Mouse (Mus musculus) hindbrain, embryonic 12.5 days (tissue): ENCODE measurements at regions not wholly inside any gene's neighbourhood (a gene's known extent, or its start where the extent isn't known, plus 50 kb on each side); places are given as distances from the start of the nearest gene placed in this dataset.

Source experiments
- ATAC-seq: fragments of 200-750 bp; cut with Nextera tagmentation; 2 replicates; pipeline ENCODE4 v1.8.0; 2017; ENCODE audit warnings: moderate TSS enrichment; ENCODE audit not compliant: low FRiP score
- H3K27ac ChIP-seq: fragments of 300-500 bp; sonication (generic); 2 replicates; pipeline ENCODE4 v1.5.1; 2016; ENCODE audit warnings: mild to moderate bottlenecking
- H3K27me3 ChIP-seq: fragments of 300-500 bp; sonication (generic); 2 replicates; pipeline ENCODE4 v1.6.1; 2016; ENCODE audit warnings: mild to moderate bottlenecking
- H3K36me3 ChIP-seq: fragments of 300-500 bp; sonication (generic); 2 replicates; pipeline ENCODE4 v1.6.1; 2016; ENCODE audit warnings: mild to moderate bottlenecking
- H3K4me1 ChIP-seq: fragments of 300-500 bp; sonication (generic); 2 replicates; pipeline ENCODE4 v1.6.1; 2016
- H3K4me2 ChIP-seq: fragments of 300-500 bp; sonication (generic); replicated peaks from 2 replicates; pipeline ENCODE4 v1.6.1; 2016; ENCODE audit warnings: mild to moderate bottlenecking
- H3K4me3 ChIP-seq: fragments of 300-500 bp; sonication (generic); 2 replicates; pipeline ENCODE4 v1.5.1; 2016; ENCODE audit warnings: mild to moderate bottlenecking
- H3K9ac ChIP-seq: fragments of 300-500 bp; sonication (generic); 2 replicates; pipeline ENCODE4 v1.6.1; 2016; ENCODE audit warnings: mild to moderate bottlenecking, moderate library complexity
- H3K9me3 ChIP-seq: fragments of 300-500 bp; sonication (generic); replicated peaks from 2 replicates; pipeline ENCODE4 v1.6.1; 2016; ENCODE audit warnings: mild to moderate bottlenecking
- WGBS: fragments of 180-500 bp; shearing (Covaris S2); methylation state at CpG from one replicate; pipeline ENCODE4 v1.1.7; 2016; 5-methylcytosine and 5-hydroxymethylcytosine counted together

- no peaks in the 10 kb centered on the region for H3K36me3 ChIP-seq
- H3K4me1 ChIP-seq = no peaks in the 10 kb centered on the region
- H3K27ac ChIP-seq = no peak overlapping the region
- 44% methylated on average over 8 of the region's 8 CpGs for WGBS
- no peak overlapping the region for H3K4me2 ChIP-seq
- no peaks in the 10 kb centered on the region for H3K9me3 ChIP-seq
- no peak overlapping the region for H3K9ac ChIP-seq
- no peaks in the 10 kb centered on the region for H3K27me3 ChIP-seq
- peak; percentile 61; the same call in 1 of the 2 replicates for ATAC-seq
- no peak overlapping the region for H3K4me3 ChIP-seq
These were observed 244.5 kb downstream of the Galc start for GRCm38 (mm10) chr12:98014607-98015278.

DNA sequence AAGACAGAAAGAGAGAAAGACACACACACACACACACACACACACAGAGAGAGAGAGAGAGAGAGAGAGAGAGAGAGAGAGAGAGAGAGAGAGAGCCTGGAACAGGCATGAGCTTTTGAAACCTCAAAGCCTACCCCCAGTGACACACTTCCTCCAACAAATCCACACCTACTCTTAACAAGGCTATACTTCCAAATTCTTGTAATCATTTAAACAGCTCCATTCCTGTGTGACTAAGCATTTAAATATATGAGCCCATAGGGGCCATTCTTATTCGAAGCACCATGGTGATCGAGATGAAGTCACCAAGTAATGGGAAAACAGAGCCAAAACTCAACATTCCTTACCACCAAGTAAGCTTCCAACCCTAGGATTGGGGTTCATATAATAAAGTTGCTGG lies 250.1 kb downstream of the Galc start:
- Histone ChIP-seq H3K27me3 (no peaks in the 10 kb centered on the region), H3K4me2 (no peak overlapping the region), H3K4me3 (no peak overlapping the region), H3K36me3 (no peaks in the 10 kb centered on the region), H3K9ac (no peak overlapping the region), H3K4me1 (no peaks in the 10 kb centered on the region), H3K9me3 (no peaks in the 10 kb centered on the region), H3K27ac (no peak overlapping the region)
- WGBS = 93% methylated on average over 2 of the region's 2 CpGs
- no peak for ATAC-seq

GRCm38 (mm10) chr12:98005671-98006469 lies 253.4 kb downstream of the Galc start:
- 41% methylated on average over 5 of the region's 5 CpGs for WGBS
- ATAC-seq = no peak
- no peaks in the 10 kb centered on the region for H3K4me1 ChIP-seq
- H3K4me2 ChIP-seq = no peak overlapping the region
- H3K27me3 ChIP-seq = no peaks in the 10 kb centered on the region
- H3K9ac ChIP-seq = no peak overlapping the region
- H3K27ac ChIP-seq = no peak overlapping the region
- no peaks in the 10 kb centered on the region for H3K9me3 ChIP-seq
- no peaks in the 10 kb centered on the region for H3K36me3 ChIP-seq
- H3K4me3 ChIP-seq = no peak overlapping the region

DNA sequence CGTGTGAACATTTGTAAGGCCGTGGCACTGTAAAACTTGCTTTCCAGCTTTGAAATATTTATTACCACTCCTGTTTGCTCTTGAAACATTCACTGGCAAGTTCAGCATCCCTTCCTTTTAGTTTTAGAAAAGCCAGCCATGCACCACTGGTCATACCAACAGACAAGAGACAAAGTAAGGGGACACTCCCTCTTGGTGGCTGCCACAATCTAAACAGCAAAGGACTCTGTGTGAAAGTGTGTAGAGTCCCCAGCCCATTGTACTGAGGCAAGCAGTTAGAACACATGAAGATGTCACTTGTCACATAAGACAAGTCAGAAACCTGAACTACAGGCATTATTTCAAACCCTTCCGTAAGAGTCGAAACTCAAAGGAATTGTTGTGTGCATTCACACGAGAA lies 257.0 kb downstream of the Galc start:
- 76% methylated on average over 5 of the region's 5 CpGs for WGBS
- Histone ChIP-seq H3K4me2 (no peak overlapping the region), H3K4me1 (no peaks in the 10 kb centered on the region), H3K27me3 (no peaks in the 10 kb centered on the region), H3K36me3 (no peaks in the 10 kb centered on the region), H3K9me3 (no peaks in the 10 kb centered on the region), H3K9ac (no peak overlapping the region), H3K27ac (no peak overlapping the region), H3K4me3 (no peak overlapping the region)
- ATAC-seq = no peak

DNA sequence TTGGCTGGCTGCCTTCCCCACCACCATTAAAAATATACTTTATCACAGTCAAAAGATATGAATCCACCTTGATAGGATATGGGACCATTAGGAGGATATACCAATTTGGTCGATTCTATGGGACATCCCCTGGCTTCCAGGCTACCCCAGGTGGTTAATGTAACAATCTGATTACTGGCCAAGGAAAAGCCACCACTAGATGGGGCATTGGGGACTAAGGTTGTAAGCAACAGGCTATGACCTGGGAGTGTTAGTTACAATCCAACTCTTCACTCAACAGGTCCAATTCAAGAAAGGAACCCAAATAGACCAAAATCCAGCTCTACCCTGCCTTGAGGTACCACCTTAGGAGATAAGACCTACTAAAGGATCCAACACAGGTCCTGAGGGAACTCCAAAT lies 264.4 kb downstream of the Galc start:
- Histone ChIP-seq H3K9me3 (no peaks in the 10 kb centered on the region), H3K36me3 (no peaks in the 10 kb centered on the region), H3K27ac (no peak overlapping the region), H3K4me1 (no peaks in the 10 kb centered on the region), H3K4me2 (no peak overlapping the region), H3K9ac (no peak overlapping the region), H3K4me3 (no peak overlapping the region), H3K27me3 (no peaks in the 10 kb centered on the region)
- whole genome bisulfite sequencing = 74% methylated on average over 1 of the region's 1 CpGs
- no peak for ATAC-seq

- H3K9ac ChIP-seq = no peak overlapping the region
- WGBS = 89% methylated on average over 3 of the region's 3 CpGs
- H3K36me3 ChIP-seq = no peaks in the 10 kb centered on the region
- no peak overlapping the region for H3K27ac ChIP-seq
- H3K4me3 ChIP-seq = no peak overlapping the region
- no peak overlapping the region for H3K4me2 ChIP-seq
- no peaks in the 10 kb centered on the region for H3K9me3 ChIP-seq
- no peaks in the 10 kb centered on the region for H3K4me1 ChIP-seq
- ATAC-seq = no peak
- no peaks in the 10 kb centered on the region for H3K27me3 ChIP-seq
These were observed 265.3 kb downstream of the Galc start for GRCm38 (mm10) chr12:97993937-97994336.

- Histone ChIP-seq H3K4me1 (no peaks in the 10 kb centered on the region), H3K9ac (no peak overlapping the region), H3K9me3 (no peaks in the 10 kb centered on the region), H3K27me3 (no peaks in the 10 kb centered on the region), H3K4me2 (no peak overlapping the region), H3K4me3 (no peak overlapping the region), H3K36me3 (no peaks in the 10 kb centered on the region), H3K27ac (no peak overlapping the region)
- no peak for ATAC-seq
- WGBS = 97% methylated on average over 1 of the region's 1 CpGs
These were observed 275.9 kb downstream of the Galc start for GRCm38 (mm10) chr12:97983390-97983789.

GRCm38 (mm10) chr12:97978668-97979067 lies 280.6 kb downstream of the Galc start:
- no peak overlapping the region for H3K4me3 ChIP-seq
- no peaks in the 10 kb centered on the region for H3K4me1 ChIP-seq
- WGBS = 77% methylated on average over 3 of the region's 3 CpGs
- no peaks in the 10 kb centered on the region for H3K36me3 ChIP-seq
- H3K9ac ChIP-seq = no peak overlapping the region
- no peaks in the 10 kb centered on the region for H3K9me3 ChIP-seq
- no peaks in the 10 kb centered on the region for H3K27me3 ChIP-seq
- H3K27ac ChIP-seq = no peak overlapping the region
- ATAC-seq = no peak
- H3K4me2 ChIP-seq = no peak overlapping the region

GRCm38 (mm10) chr12:97978178-97978651 lies 281.0 kb downstream of the Galc start:
- no peak for ATAC-seq
- Histone ChIP-seq H3K36me3 (no peaks in the 10 kb centered on the region), H3K27me3 (no peaks in the 10 kb centered on the region), H3K4me3 (no peak overlapping the region), H3K9me3 (no peaks in the 10 kb centered on the region), H3K4me2 (no peak overlapping the region), H3K9ac (no peak overlapping the region), H3K4me1 (no peaks in the 10 kb centered on the region), H3K27ac (no peak overlapping the region)
- WGBS = 63% methylated on average over 8 of the region's 8 CpGs

DNA sequence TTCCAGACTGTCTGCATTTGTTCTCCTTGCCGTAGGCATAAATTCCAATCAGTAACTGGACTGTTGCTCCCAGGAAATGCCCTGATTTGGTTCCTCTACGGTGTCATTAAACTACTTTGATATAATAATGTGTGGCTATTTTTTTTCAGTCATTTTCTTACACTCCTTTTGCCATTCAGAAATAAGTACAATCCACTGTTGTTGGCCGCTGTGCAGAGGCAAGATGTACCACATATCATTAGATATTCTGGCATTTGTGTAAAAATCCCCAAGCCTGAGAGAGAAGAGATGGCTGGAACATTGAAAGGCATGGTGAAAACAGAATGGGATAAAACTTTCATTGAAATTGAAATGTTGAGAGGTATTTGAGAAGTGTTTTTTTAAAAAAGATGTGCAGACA lies 281.6 kb downstream of the Galc start:
- H3K4me2 ChIP-seq = no peak overlapping the region
- H3K4me3 ChIP-seq = no peak overlapping the region
- ATAC-seq = no peak
- no peak overlapping the region for H3K27ac ChIP-seq
- H3K4me1 ChIP-seq = no peaks in the 10 kb centered on the region
- H3K9ac ChIP-seq = no peak overlapping the region
- no peaks in the 10 kb centered on the region for H3K36me3 ChIP-seq
- WGBS = 70% methylated on average over 3 of the region's 3 CpGs
- no peaks in the 10 kb centered on the region for H3K27me3 ChIP-seq
- H3K9me3 ChIP-seq = no peaks in the 10 kb centered on the region

DNA sequence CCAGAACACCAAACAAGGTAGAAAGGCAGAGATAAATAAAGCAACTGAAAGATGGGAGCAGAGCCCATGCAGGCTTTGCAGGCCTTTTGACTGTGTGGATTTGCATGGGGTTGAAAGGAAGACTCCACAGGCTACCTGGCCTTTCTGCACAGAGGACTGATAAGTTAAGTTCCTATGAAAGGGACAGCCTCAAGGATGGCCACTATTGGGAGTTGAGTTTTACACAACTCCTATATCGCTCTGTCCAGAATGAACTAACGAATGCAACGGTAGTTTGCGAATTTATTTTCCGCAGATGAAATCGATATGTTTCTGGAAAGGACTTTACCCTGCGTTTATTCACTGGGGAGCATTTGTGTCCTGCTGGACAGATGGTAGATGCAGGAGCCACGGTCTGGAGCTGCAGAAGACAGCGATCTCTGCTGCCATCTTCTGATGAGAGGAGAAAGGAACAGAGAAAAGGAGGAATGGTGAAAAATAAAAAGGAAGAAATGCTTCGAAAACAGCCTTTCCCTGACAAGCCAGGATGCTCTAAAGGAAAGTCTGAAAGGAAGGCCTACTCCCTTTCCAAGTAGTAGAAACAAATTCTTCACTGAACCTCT lies 285.2 kb downstream of the Galc start:
- no peak for ATAC-seq
- Histone ChIP-seq H3K27me3 (no peaks in the 10 kb centered on the region), H3K4me3 (no peak overlapping the region), H3K27ac (no peak overlapping the region), H3K4me2 (no peak overlapping the region), H3K36me3 (no peaks in the 10 kb centered on the region), H3K9me3 (no peaks in the 10 kb centered on the region), H3K4me1 (no peaks in the 10 kb centered on the region), H3K9ac (no peak overlapping the region)
- 59% methylated on average over 10 of the region's 10 CpGs for WGBS

DNA sequence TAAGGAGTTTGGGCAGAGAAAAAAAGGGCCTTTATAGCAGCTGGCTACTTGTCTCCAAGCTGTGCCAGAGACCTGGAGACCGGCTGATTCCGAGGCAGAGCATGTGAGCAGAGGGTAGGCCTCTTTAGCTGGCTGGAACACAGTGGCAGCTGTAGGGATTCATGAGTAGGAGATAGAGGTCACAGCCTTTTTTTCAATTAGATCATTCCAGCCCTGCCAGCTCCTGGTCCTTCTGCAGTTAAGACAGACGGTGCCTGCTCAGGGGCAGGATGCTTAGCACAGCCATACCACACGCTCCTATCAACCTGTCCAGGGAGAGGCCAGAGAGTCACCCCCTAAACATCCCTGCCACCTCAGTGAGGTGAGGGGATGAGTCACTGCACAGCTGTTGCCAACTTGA lies 302.1 kb downstream of the Galc start:
- no peak overlapping the region for H3K4me3 ChIP-seq
- ATAC-seq = no peak
- H3K27me3 ChIP-seq = no peaks in the 10 kb centered on the region
- H3K4me2 ChIP-seq = no peak overlapping the region
- H3K4me1 ChIP-seq = no peaks in the 10 kb centered on the region
- no peaks in the 10 kb centered on the region for H3K9me3 ChIP-seq
- no peaks in the 10 kb centered on the region for H3K36me3 ChIP-seq
- 63% methylated on average over 4 of the region's 4 CpGs for WGBS
- no peak overlapping the region for H3K27ac ChIP-seq
- no peak overlapping the region for H3K9ac ChIP-seq
